Mouse (Mus musculus) cerebellum, adult 2 months (tissue): ENCODE data around the gene Bcat1.

Source experiments
- CTCF ChIP-seq: fragments of 200-500 bp; IDR thresholded peaks from 2 replicates; pipeline ENCODE4 v1.5.1; 2011; ENCODE audit warnings: low read depth, mild to moderate bottlenecking, control low read depth, low read length, moderate library complexity, borderline replicate concordance; ENCODE audit not compliant: insufficient read depth
- POLR2A ChIP-seq: fragments of 200-500 bp; IDR thresholded peaks from 2 replicates; pipeline ENCODE4 v1.6.1; 2011; ENCODE audit warnings: low read length, control low read depth, borderline replicate concordance; ENCODE audit not compliant: insufficient read depth

DNA sequence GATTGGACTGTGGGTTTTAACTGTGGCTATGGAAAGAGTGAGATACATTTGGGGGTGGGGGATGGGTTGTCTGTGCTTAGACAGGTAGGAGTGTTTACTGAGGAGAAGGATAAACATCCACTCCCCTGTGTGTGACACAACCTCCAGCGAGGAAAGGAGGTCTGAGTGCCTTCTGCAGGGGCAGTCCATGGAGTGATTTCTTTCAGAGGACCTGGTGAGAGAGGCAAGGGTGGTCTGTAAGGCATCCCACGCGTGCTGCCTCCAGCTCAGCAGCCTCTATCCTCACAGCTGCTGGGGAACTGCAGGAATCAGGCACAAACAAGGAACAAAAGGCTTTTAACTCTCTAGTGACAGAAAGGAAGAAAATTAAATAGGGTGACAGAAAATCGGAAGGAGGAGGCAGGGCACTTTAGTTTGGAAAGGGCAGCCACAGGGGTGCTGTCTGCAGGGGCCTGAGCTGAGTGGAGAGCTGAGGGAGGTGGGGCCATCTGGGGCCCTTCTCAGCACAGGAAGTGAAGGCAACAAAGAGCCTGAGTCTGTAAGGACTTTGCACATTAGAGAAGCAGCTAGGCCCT, 40.2 kb upstream of the Bcat1 start:
- TF ChIP-seq CTCF (no peak), POLR2A (no peak)
